Mouse (Mus musculus): ENCODE data around the gene Mtf1. TPM values are rescaled to one million over a fixed set of nuclear protein-coding genes. Genes with fewer than 3 reads are reported as not detected.
A peak's percentile ranks its signal among the peaks of the same experiment; 100 is the strongest.

Mtf1 gene
- polyA plus RNA-seq (2015; fragmentation: Nextera tagmentation; extraction: Ambion mirVana) = 14.2 and 15.5 TPM in 2 replicates

DNA sequence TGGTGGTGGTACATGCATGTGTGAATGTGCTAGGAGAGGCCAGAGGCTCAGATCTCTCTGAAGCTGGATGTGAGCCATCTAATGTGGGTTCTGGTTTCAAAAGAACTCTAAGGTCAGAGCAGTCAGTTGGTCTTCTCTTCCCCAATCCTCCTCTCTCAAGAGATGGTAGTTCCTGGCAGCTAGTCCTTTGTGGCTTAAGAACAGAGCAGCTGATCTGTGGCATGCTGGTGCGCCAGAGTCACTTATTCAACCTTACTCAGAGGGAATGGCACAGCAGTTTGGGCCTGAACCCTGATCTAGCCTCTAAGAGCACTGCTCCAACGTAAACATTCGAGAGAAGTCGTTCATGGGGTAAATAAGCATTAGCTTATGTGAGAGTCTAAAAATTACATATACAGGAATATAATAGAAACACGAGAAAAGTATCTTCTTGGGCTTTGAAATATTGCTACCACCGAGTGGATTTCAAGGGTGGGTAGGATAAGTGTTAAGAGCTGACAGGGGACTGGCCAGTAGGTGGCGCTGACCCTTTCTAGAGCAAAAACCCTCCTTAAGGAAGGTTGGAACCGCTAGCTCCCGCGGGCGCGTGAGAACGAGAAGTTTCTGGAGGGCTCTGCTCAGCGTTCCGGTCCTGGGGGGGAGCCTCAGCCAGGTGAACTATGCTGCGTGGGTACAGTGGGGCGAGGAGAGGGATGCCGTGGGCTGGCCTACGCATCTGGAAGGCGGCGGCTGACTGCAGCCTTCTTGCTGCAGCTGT, at the start of gene Mtf1:
Mtf1 (plus strand) TSS at position 553 of the 757 bp plus-strand sequence.
- peaks cover 66% of the 10 kb centered on the region for H3K36me3 ChIP-seq
- H3K9me3 ChIP-seq (replicated peaks) = no peaks in the 10 kb centered on the region
- H3K27me3 ChIP-seq = no peaks in the 10 kb centered on the region
- H3K4me1 ChIP-seq = peaks cover 12% of the 10 kb centered on the region
- peak within 1 kb of the TSS; percentile 98 for H3K4me3 ChIP-seq (replicated peaks)
- peak within 1 kb of the TSS; percentile 99 for H3K27ac ChIP-seq
- ATAC-seq (replicated peaks; ENCODE audit: low FRiP score) = peak; percentile 83
- peak within 1 kb of the TSS; percentile 92 for H3K4me2 ChIP-seq
- H3K9ac ChIP-seq = peak within 1 kb of the TSS; percentile 96
- 3% methylated on average over 21 of the region's 21 CpGs for WGBS

DNA sequence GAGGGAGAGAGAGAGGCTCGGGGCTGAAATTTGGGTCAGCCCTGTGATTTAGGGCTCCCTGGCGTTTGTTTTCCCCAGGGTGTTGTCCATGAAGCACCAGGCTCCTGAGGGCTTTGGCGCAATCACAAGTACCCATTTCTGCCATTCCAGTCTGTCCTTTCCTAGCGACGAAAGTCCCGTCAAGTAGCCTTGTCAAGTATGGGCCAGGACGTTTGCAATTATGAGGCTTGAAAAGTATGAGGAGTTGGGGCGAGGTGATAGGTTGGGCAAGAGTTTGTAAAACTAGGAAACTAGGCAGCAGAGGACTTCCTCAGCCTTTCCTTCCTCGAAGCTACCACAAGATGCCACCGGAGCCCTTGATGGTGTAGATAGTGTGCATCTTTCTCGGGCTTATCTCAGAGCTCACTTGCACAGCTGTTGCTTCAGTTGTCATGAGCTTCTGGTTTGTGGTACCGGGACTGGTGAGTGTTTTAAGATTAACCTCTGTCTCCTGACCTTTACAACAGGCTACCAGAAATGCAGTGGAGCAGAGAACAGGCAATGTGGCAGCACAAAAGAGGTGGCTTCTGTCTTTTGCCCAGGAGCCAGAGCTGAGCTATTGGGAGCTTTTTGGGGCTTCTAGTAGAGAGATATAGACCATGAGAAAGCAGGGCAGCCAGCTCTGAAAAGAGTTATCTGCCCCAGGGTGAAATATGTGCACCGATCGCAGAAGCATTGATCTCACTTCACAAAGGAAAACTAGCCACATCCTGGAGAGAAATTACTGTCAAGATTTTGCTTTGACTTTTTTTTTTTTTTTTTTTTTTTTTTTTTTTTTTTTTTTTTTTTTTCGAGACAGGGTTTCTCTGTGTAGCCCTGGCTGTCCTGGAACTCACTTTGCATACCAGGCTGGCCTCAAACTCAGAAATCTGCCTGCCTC, 49.4 kb upstream of the Mtf1 start:
- 14% methylated on average over 15 of the region's 15 CpGs for WGBS
- peaks cover 28% of the 10 kb centered on the region for H3K4me1 ChIP-seq
- H3K9ac ChIP-seq = peak overlapping the region; percentile 60
- H3K27me3 ChIP-seq = no peaks in the 10 kb centered on the region
- no peak for ATAC-seq (replicated peaks; ENCODE audit: low FRiP score)
- H3K9me3 ChIP-seq (replicated peaks) = no peaks in the 10 kb centered on the region
- peak overlapping the region; percentile 78 for H3K4me2 ChIP-seq
- peak overlapping the region; percentile 71 for H3K4me3 ChIP-seq (replicated peaks)
- no peak overlapping the region for H3K27ac ChIP-seq
- no peaks in the 10 kb centered on the region for H3K36me3 ChIP-seq

DNA sequence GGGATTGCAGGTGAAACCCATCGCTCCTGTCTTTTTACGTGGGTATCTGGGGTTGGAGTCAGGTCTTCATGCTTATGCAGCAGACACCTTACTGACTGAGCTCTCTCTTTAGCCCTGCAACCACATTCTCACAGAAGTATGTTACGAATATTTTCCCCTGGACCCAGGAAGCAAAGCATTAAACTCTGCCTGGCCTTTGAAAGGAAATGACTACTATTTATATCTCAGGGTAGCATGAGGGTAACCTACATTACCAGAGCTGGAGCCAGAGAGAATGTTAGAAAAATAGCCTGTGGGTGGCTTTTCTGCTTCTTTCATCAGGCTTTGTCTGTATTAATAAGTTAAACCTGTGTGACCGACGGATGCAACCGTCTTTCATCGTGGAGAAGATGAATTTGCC, 46.4 kb upstream of the Mtf1 start:
- H3K4me2 ChIP-seq = no peak overlapping the region
- peak overlapping the region; percentile 43 for H3K27ac ChIP-seq
- no peaks in the 10 kb centered on the region for H3K27me3 ChIP-seq
- H3K36me3 ChIP-seq = no peaks in the 10 kb centered on the region
- WGBS = 59% methylated on average over 7 of the region's 7 CpGs
- ATAC-seq (replicated peaks; ENCODE audit: low FRiP score) = no peak
- no peak overlapping the region for H3K9ac ChIP-seq
- H3K4me3 ChIP-seq (replicated peaks) = no peak overlapping the region
- H3K4me1 ChIP-seq = peaks cover 36% of the 10 kb centered on the region
- no peaks in the 10 kb centered on the region for H3K9me3 ChIP-seq (replicated peaks)

DNA sequence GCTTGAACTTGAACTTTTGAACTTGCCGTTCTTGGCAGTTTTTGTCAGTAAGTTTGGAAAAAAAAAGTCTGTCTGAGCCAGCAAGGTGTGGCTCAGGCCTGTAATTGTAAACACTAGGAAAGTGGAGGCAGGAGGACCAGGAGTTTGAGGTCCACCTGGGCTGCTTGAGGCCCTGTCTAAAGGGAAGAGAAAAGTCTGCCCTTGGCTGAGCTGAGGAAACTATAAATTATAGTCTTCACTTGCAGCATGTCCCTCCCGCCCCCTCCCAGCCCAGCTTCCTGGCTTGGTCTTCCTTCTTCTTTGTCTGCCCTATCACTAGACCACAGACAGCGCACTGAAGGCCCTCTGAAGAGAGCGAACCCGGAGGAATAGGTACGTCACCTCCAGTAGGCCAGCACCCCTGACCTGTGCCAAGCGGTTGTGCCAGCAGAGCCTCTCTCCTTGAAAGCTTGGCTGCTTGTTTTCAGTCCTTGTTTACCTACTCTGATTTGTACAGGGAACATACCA, 42.5 kb upstream of the Mtf1 start:
- H3K4me3 ChIP-seq (replicated peaks) = no peak overlapping the region
- no peak overlapping the region for H3K9ac ChIP-seq
- H3K27me3 ChIP-seq = no peaks in the 10 kb centered on the region
- H3K36me3 ChIP-seq = no peaks in the 10 kb centered on the region
- no peaks in the 10 kb centered on the region for H3K9me3 ChIP-seq (replicated peaks)
- WGBS = 50% methylated on average over 7 of the region's 7 CpGs
- H3K4me1 ChIP-seq = peaks cover 22% of the 10 kb centered on the region
- H3K4me2 ChIP-seq = peak overlapping the region; percentile 14; the same call in 1 of the 2 replicates
- ATAC-seq (replicated peaks; ENCODE audit: low FRiP score) = no peak
- H3K27ac ChIP-seq = peak overlapping the region; percentile 75

DNA sequence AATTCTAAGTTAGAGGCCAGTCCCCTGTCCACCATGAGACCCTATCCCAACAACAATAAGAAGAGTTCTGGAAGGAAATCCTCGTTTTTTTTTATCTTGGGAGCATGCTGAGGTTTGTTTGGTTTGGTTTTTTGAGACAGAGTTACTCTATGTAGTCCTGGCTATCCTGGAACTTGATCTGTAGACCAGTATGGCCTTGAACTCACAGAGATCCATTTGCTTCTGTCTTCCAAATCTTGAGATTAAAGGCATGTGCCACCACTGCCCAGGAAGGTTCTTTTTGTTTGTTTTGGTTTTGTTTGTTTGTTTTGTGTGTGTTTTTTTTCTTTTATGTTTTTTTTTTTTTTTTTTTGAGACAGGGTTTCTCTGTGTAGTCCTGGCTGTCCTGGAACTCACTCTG, 40.7 kb upstream of the Mtf1 start:
- H3K9me3 ChIP-seq (replicated peaks) = no peaks in the 10 kb centered on the region
- H3K4me3 ChIP-seq (replicated peaks) = no peak overlapping the region
- H3K4me2 ChIP-seq = no peak overlapping the region
- H3K9ac ChIP-seq = no peak overlapping the region
- no peak overlapping the region for H3K27ac ChIP-seq
- no peak for ATAC-seq (replicated peaks; ENCODE audit: low FRiP score)
- H3K27me3 ChIP-seq = no peaks in the 10 kb centered on the region
- H3K36me3 ChIP-seq = no peaks in the 10 kb centered on the region
- H3K4me1 ChIP-seq = peaks cover 13% of the 10 kb centered on the region
- 58% methylated on average over 1 of the region's 1 CpGs for WGBS

DNA sequence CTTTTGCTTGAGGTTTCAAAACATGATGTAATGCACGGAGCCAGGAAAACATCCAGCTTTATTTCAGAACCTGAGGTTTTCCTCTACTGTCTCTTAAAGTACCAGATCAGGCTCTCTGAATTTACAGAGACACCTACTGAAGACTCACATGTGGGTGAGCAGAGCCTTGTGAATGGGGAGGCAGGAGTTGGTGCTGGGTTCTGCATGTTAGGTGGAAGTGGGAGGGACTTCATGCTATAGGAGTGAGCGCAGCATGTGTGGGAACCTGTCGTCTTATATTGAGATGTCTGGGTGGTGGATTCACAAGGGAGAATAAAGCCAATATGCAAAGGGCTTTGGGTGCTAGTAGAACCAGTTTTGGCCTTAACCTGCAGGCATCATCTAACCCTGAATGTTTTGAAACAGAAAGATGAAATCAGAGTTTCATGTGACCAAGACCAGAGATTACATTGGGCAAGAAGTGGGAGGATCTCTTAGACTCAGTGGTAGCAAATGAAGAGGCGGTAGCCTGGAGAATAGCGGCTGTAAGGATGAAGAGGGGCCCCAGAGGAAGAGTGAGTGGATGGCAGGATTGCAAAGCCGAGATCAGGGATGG, 38.9 kb upstream of the Mtf1 start:
- no peak overlapping the region for H3K27ac ChIP-seq
- H3K27me3 ChIP-seq = no peaks in the 10 kb centered on the region
- ATAC-seq (replicated peaks; ENCODE audit: low FRiP score) = no peak
- H3K4me2 ChIP-seq = no peak overlapping the region
- no peaks in the 10 kb centered on the region for H3K9me3 ChIP-seq (replicated peaks)
- no peaks in the 10 kb centered on the region for H3K36me3 ChIP-seq
- WGBS = 79% methylated on average over 6 of the region's 6 CpGs
- H3K9ac ChIP-seq = no peak overlapping the region
- H3K4me3 ChIP-seq (replicated peaks) = no peak overlapping the region
- peaks cover 14% of the 10 kb centered on the region for H3K4me1 ChIP-seq

DNA sequence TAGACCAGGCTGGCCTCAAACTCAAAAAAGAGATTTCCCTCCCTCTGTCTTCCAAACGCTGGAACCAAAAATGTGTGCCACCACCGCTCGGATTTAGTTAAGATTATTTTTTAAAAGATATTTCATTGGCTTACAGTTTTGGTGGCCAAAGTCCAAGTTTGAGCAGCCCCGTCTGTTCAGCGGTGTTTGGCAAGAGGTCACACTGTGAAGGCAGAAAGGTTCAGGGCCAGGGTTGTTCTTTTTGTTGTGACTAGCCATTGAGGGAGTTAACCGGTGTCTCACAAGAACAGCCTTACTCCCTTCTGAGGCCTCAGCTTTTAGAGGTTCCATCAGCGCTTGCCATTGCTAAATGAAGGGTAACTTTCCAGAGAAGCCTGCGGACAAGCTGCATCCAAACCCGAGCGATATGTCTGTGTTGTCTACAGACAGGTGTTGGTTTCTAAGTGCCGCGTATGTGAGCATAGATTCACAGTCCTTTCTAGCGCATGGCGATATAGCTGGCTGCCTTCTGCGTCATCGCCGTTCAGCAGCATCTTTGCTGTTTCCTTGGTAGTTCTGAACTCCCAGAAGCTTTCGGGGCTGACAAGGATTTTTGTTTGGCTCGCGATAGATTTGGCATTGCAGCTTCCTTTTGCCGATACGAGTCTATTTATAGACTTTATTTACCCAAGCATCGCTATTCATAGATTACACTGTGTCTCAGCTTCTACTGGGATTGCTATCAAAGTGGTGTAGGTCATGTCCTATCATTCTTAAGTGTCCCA, 35.9 kb upstream of the Mtf1 start:
- 81% methylated on average over 23 of the region's 23 CpGs for WGBS
- H3K36me3 ChIP-seq = no peaks in the 10 kb centered on the region
- H3K9me3 ChIP-seq (replicated peaks) = no peaks in the 10 kb centered on the region
- peaks cover 3% of the 10 kb centered on the region; the same call in 1 of the 2 replicates for H3K4me1 ChIP-seq
- H3K4me3 ChIP-seq (replicated peaks) = no peak overlapping the region
- H3K27ac ChIP-seq = peak overlapping the region; percentile 45; the same call in 1 of the 2 replicates
- no peak overlapping the region for H3K4me2 ChIP-seq
- no peak overlapping the region for H3K9ac ChIP-seq
- ATAC-seq (replicated peaks; ENCODE audit: low FRiP score) = no peak
- H3K27me3 ChIP-seq = no peaks in the 10 kb centered on the region

DNA sequence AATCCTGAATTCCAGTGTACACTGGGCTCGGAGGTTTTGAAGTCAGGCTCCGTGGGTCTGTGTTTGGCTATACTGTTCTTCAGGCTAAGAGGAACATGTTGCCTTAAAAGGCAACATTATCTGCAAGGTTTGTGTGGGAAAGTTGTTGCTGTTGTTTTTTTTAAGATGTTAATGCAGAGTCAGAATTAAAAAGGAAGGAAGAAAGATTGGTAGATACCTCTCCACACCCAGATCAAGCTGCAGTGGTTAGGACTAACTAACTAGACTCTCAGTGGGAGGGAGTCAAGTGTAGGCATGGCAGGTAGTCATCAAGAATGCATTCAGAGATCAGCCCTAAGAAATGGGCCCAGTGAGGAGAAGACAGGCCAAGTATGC, 35.4 kb upstream of the Mtf1 start:
- Histone ChIP-seq H3K4me1 (peaks cover 3% of the 10 kb centered on the region; the same call in 1 of the 2 replicates), H3K4me3 (replicated peaks) (no peak overlapping the region), H3K27me3 (no peaks in the 10 kb centered on the region), H3K9me3 (replicated peaks) (no peaks in the 10 kb centered on the region), H3K4me2 (no peak overlapping the region), H3K36me3 (no peaks in the 10 kb centered on the region), H3K27ac (no peak overlapping the region), H3K9ac (no peak overlapping the region)
- 73% methylated on average over 2 of the region's 2 CpGs for WGBS
- ATAC-seq (replicated peaks; ENCODE audit: low FRiP score) = no peak

DNA sequence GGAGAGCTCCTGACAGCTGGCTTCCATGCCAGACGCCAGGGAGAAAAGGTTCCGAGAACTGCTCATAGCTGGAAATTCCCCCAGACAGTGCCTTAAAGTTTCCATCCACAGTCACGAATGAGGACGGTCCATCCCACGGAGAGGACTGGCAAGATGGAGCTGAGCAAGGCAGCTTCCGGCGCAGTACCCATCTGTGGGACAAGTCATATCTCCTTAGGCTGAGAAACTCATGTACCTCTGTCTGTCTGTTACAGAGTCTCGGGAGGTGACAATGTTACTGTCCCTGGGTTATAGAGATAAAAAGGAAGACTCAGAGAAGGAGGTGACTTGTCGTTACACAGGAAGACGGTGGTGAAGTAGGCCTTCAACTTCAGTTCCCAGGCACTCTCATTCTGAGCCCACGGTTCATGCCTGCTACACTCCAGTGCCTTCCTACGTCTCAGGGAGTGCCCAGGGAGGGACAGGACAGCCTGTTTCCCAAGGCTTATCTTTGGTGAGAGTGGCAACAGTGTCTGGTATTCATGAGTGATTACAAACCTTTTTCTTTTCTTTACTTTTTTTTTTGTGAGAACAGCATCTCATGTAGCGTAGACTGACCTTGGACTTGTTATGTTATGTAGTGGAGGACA, 32.8 kb upstream of the Mtf1 start:
- Histone ChIP-seq H3K4me2 (no peak overlapping the region), H3K4me1 (peaks cover 3% of the 10 kb centered on the region; the same call in 1 of the 2 replicates), H3K9ac (no peak overlapping the region), H3K4me3 (replicated peaks) (no peak overlapping the region), H3K36me3 (no peaks in the 10 kb centered on the region), H3K9me3 (replicated peaks) (no peaks in the 10 kb centered on the region), H3K27me3 (no peaks in the 10 kb centered on the region), H3K27ac (peak overlapping the region; percentile 37; the same call in 1 of the 2 replicates)
- no peak for ATAC-seq (replicated peaks; ENCODE audit: low FRiP score)
- 70% methylated on average over 13 of the region's 13 CpGs for WGBS

DNA sequence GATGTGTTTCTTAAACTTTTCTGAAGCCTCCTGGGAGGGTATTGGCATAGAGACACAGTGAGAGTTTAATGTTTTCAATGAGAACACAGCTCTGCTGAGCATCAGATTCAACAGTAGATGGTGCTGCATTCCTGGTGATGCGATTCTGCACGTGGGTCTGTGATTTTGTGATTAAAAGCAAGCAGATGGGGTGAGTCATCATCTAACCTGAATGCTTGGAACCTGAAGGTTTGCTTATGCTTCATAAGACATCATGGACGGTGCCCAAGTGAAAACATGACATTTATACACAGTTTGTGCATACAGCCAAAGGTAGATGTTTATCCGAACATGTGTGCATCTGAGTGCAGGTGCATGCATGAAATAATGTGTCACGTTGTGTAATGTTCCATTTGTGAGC, 31.3 kb upstream of the Mtf1 start:
- no peak for ATAC-seq (replicated peaks; ENCODE audit: low FRiP score)

DNA sequence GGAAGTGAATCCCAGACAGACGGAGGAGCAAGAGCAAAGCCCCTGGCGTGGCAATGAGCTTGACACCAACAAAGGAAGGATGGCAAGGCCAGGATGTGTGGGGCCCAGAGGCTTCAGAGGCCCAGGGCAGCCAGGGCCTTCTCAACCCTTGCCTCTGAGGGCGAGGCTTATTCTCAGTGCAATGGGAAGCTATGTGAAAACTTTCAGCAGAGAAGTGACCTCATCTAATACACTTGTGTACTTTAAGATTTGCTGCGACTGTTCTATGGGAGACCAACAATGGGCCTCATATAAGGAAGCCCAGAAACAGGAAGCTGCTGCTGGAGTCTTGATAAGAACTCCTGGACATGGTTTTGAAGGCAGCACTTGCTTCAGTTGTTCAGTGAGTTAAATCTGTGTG, 29.8 kb upstream of the Mtf1 start:
- no peak overlapping the region for H3K9ac ChIP-seq
- no peaks in the 10 kb centered on the region for H3K36me3 ChIP-seq
- peak overlapping the region; percentile 51; the same call in 1 of the 2 replicates for H3K27ac ChIP-seq
- H3K4me1 ChIP-seq = no peaks in the 10 kb centered on the region
- H3K9me3 ChIP-seq (replicated peaks) = no peaks in the 10 kb centered on the region
- WGBS = 60% methylated on average over 4 of the region's 4 CpGs
- no peaks in the 10 kb centered on the region for H3K27me3 ChIP-seq
- 0 out of 2 replicates have a peak, but pooled peaks have one; percentile 33 for ATAC-seq (replicated peaks; ENCODE audit: low FRiP score)
- H3K4me2 ChIP-seq = no peak overlapping the region
- no peak overlapping the region for H3K4me3 ChIP-seq (replicated peaks)

More for the DNA sequence above, 31.3 kb upstream of the Mtf1 start:
- no peak overlapping the region for H3K4me3 ChIP-seq (replicated peaks)
- H3K9me3 ChIP-seq (replicated peaks) = no peaks in the 10 kb centered on the region
- H3K36me3 ChIP-seq = no peaks in the 10 kb centered on the region
- no peaks in the 10 kb centered on the region for H3K27me3 ChIP-seq
- H3K27ac ChIP-seq = no peak overlapping the region
- no peak overlapping the region for H3K9ac ChIP-seq
- H3K4me1 ChIP-seq = peaks cover 3% of the 10 kb centered on the region; the same call in 1 of the 2 replicates
- WGBS = 73% methylated on average over 5 of the region's 5 CpGs
- no peak overlapping the region for H3K4me2 ChIP-seq

Data from kidney, embryonic 15.5 days (tissue).